Mouse (Mus musculus) midbrain, postnatal 0 days (tissue): ENCODE measurements around the gene Cdkn1a. TPM values are rescaled to one million over a fixed set of nuclear protein-coding genes. Genes with fewer than 3 reads are reported as not detected.
"Not testable (repeated sequence)": the region's sequence is repeated elsewhere in the genome, so short reads cannot be mapped to it uniquely, and the experiment has no call there.

ENCODE experiments used
- ATAC-seq: fragments of 200-750 bp; cut with Nextera tagmentation; 2 replicates; pipeline ENCODE4 v1.8.0; 2017; ENCODE audit warnings: moderate number of reproducible peaks, mild to moderate bottlenecking, moderate TSS enrichment, moderate library complexity; ENCODE audit not compliant: low FRiP score
- DNase-seq: peaks from one replicate; pipeline ENCODE4 v3.0.0-alpha.2; 2015; ENCODE audit warnings: low spot score
- H3K27ac ChIP-seq: fragments of 300-500 bp; sonication (generic); 2 replicates; pipeline ENCODE4 v1.5.1; 2014; ENCODE audit warnings: low read depth, mild to moderate bottlenecking, low read length, mixed read lengths
- H3K27me3 ChIP-seq: fragments of 300-500 bp; sonication (generic); 2 replicates; pipeline ENCODE4 v1.6.1; 2014; ENCODE audit warnings: low read length, control low read depth, mixed read lengths; ENCODE audit not compliant: insufficient read depth
- H3K36me3 ChIP-seq: fragments of 300-500 bp; sonication (generic); 2 replicates; pipeline ENCODE4 v1.6.1; 2014; ENCODE audit warnings: low read length, control low read depth, mixed read lengths; ENCODE audit not compliant: insufficient read depth
- H3K4me1 ChIP-seq: fragments of 300-500 bp; sonication (generic); 2 replicates; pipeline ENCODE4 v1.6.1; 2014; ENCODE audit warnings: mild to moderate bottlenecking, control low read depth, antibody characterized with exemption, low read length, mixed read lengths; ENCODE audit not compliant: insufficient read depth
- H3K4me2 ChIP-seq: fragments of 300-500 bp; sonication (generic); 2 replicates; pipeline ENCODE4 v1.6.1; 2014; ENCODE audit warnings: low read depth, mild to moderate bottlenecking, low read length, mixed read lengths; ENCODE audit not compliant: poor library complexity, severe bottlenecking
- H3K4me3 ChIP-seq: fragments of 300-500 bp; sonication (generic); 2 replicates; pipeline ENCODE4 v1.5.1; 2014; ENCODE audit warnings: low read depth, mild to moderate bottlenecking, low read length, moderate library complexity
- H3K9ac ChIP-seq: fragments of 300-500 bp; sonication (generic); replicated peaks from 2 replicates; pipeline ENCODE4 v1.6.1; 2014; ENCODE audit warnings: mild to moderate bottlenecking, low read length, moderate library complexity, mixed read lengths; ENCODE audit not compliant: poor library complexity, severe bottlenecking
- H3K9me3 ChIP-seq: fragments of 300-500 bp; sonication (generic); 2 replicates; pipeline ENCODE4 v1.6.1; 2016; ENCODE audit warnings: low read length, control low read depth
- CTCF ChIP-seq: IDR thresholded peaks from 2 replicates; pipeline ENCODE4 v1.5.1; 2016; ENCODE audit warnings: antibody characterized with exemption, mild to moderate bottlenecking
- WGBS: fragments of 180-500 bp; shearing (Covaris S2); extraction: QIAGEN DNeasy Blood & Tissue Kit; methylation state at CpG from one replicate; pipeline ENCODE4 v1.1.7; 2014; 5-methylcytosine and 5-hydroxymethylcytosine counted together
- polyA plus RNA-seq: library from polyadenylated mRNA; unstranded; fragments of >200 nt; fragmentation: Nextera tagmentation; extraction: Ambion mirVana; gene quantifications from 2 replicates; pipeline ENCODE4 v1.2.1, GENCODE M21; 2015
- total RNA-seq: library from RNA; depleted of rRNA; stranded (reverse); fragments of >200 nt; gene quantifications from 2 replicates; pipeline ENCODE4 v1.2.3, GENCODE M21; 2014

Gene Cdkn1a
- total and polyA plus RNA-seq, 2 experiments from 2014 or later: 57.7 to 220 TPM

GRCm38 (mm10) chr17:29099076-29099475 is 8.3 kb downstream of the Cdkn1a start:
- Histone ChIP-seq H3K36me3 (peaks cover 23% of the 10 kb centered on the region), H3K9ac (no peak overlapping the region), H3K4me2 (no peak overlapping the region), H3K4me3 (no peak overlapping the region), H3K27me3 (no peaks in the 10 kb centered on the region), H3K9me3 (no peaks in the 10 kb centered on the region), H3K4me1 (no peaks in the 10 kb centered on the region), H3K27ac (no peak overlapping the region)
- DNase-seq (no peak), ATAC-seq (no peak)
- TF ChIP-seq CTCF: no peak
- WGBS: 83% methylated on average over 8 of the region's 8 CpGs

GRCm38 (mm10) chr17:29100627-29101026 is 9.9 kb downstream of the Cdkn1a start:
- Histone ChIP-seq H3K27ac (no peak overlapping the region), H3K36me3 (peaks cover 23% of the 10 kb centered on the region), H3K9ac (no peak overlapping the region), H3K4me2 (no peak overlapping the region), H3K4me3 (no peak overlapping the region), H3K9me3 (no peaks in the 10 kb centered on the region), H3K4me1 (no peaks in the 10 kb centered on the region), H3K27me3 (no peaks in the 10 kb centered on the region)
- ATAC-seq (no peak), DNase-seq (no peak)
- WGBS: 92% methylated on average over 7 of the region's 7 CpGs
- TF ChIP-seq CTCF: no peak

- not testable (repeated sequence) for H3K27me3 ChIP-seq, H3K9me3 ChIP-seq, H3K36me3 ChIP-seq, DNase-seq, H3K4me1 ChIP-seq, H3K4me2 ChIP-seq, H3K9ac ChIP-seq, ATAC-seq, H3K4me3 ChIP-seq, H3K27ac ChIP-seq
- 87% methylated on average over 6 of the region's 6 CpGs for WGBS
These were observed 19.6 kb downstream of the Cdkn1a start for GRCm38 (mm10) chr17:29110356-29110755.

GRCm38 (mm10) chr17:29111332-29111731 is 20.6 kb downstream of the Cdkn1a start:
- Histone ChIP-seq H3K9ac (no peak overlapping the region), H3K4me1 (no peaks in the 10 kb centered on the region), H3K4me3 (no peak overlapping the region), H3K27ac (no peak overlapping the region), H3K36me3 (no peaks in the 10 kb centered on the region), H3K4me2 (no peak overlapping the region), H3K9me3 (no peaks in the 10 kb centered on the region), H3K27me3 (no peaks in the 10 kb centered on the region)
- DNase-seq (no peak), ATAC-seq (no peak)
- 86% methylated on average over 5 of the region's 5 CpGs for WGBS
- no peak for TF ChIP-seq CTCF

GRCm38 (mm10) chr17:29113591-29114352 is 23.0 kb downstream of the Cdkn1a start, which contains the start of gene Rab44:
TSS of gene Rab44 (plus strand) at chr17:29114145.
- 92% methylated on average over 13 of the region's 13 CpGs for WGBS
- ATAC-seq: no peak

GRCm38 (mm10) chr17:29116023-29116422 is 25.2 kb downstream of the Cdkn1a start:
- Histone ChIP-seq H3K4me3 (no peak overlapping the region), H3K27ac (no peak overlapping the region), H3K9ac (no peak overlapping the region), H3K9me3 (no peaks in the 10 kb centered on the region), H3K4me1 (no peaks in the 10 kb centered on the region), H3K27me3 (no peaks in the 10 kb centered on the region), H3K4me2 (no peak overlapping the region), H3K36me3 (no peaks in the 10 kb centered on the region)
- 76% methylated on average over 12 of the region's 12 CpGs for WGBS
- ATAC-seq (no peak), DNase-seq (no peak)
- TF ChIP-seq CTCF: no peak

More at GRCm38 (mm10) chr17:29113591-29114352, 23.0 kb downstream of the Cdkn1a start, which contains the start of gene Rab44:
- H3K27me3 ChIP-seq: no peaks in the 10 kb centered on the region
- H3K4me2 ChIP-seq: no peak within 1 kb of the TSS
- DNase-seq: no peak
- no peak within 1 kb of the TSS for H3K9ac ChIP-seq
- TF ChIP-seq CTCF: no peak
- H3K4me1 ChIP-seq: no peaks in the 10 kb centered on the region
- no peak within 1 kb of the TSS for H3K4me3 ChIP-seq
- H3K36me3 ChIP-seq: no peaks in the 10 kb centered on the region
- no peak within 1 kb of the TSS for H3K27ac ChIP-seq
- no peaks in the 10 kb centered on the region for H3K9me3 ChIP-seq
